Mouse (Mus musculus): Measurements from ENCODE around the gene Phldb1.

GRCm38 (mm10) chr9:44709600-44709999 is 25.4 kb downstream of the Phldb1 start:
- TF ChIP-seq POLR2A (IDR thresholded peaks at IDR 0.05; ENCODE audit: extremely low read depth, insufficient read depth, low read length) (no peak), CTCF (IDR thresholded peaks at IDR 0.05; ENCODE audit: extremely low read depth, insufficient read depth, low read length) (peak; percentile 52; the same call in 1 of the 2 replicates)
